Mouse (Mus musculus) kidney, embryonic 16.5 days (tissue): ENCODE results near the gene Thra. TPM values are rescaled to one million over a fixed set of nuclear protein-coding genes. Genes with fewer than 3 reads are reported as not detected.
A peak's percentile ranks its signal among the peaks of the same experiment; 100 is the strongest.

Source experiments
- ATAC-seq: fragments of 200-750 bp; cut with Nextera tagmentation; 2 replicates; pipeline ENCODE4 v1.8.0; 2017; ENCODE audit warnings: moderate TSS enrichment; ENCODE audit not compliant: low FRiP score, low TSS enrichment
- H3K27ac ChIP-seq: fragments of 300-500 bp; sonication (generic); 2 replicates; pipeline ENCODE4 v1.5.1; 2014; ENCODE audit warnings: low read length
- H3K27me3 ChIP-seq: fragments of 300-500 bp; sonication (generic); 2 replicates; pipeline ENCODE4 v1.6.1; 2014; ENCODE audit warnings: low read length, control low read depth, mixed read lengths; ENCODE audit not compliant: insufficient read depth
- H3K36me3 ChIP-seq: fragments of 300-500 bp; sonication (generic); 2 replicates; pipeline ENCODE4 v1.6.1; 2014; ENCODE audit warnings: low read length, control low read depth, mixed read lengths; ENCODE audit not compliant: insufficient read depth
- H3K4me1 ChIP-seq: fragments of 300-500 bp; sonication (generic); 2 replicates; pipeline ENCODE4 v1.6.1; 2014; ENCODE audit warnings: low read length, control low read depth, mixed read lengths; ENCODE audit not compliant: insufficient read depth
- H3K4me2 ChIP-seq: fragments of 300-500 bp; sonication (generic); replicated peaks from 2 replicates; pipeline ENCODE4 v1.6.1; 2014; ENCODE audit warnings: low read depth, low read length
- H3K4me3 ChIP-seq: fragments of 300-500 bp; sonication (generic); 2 replicates; pipeline ENCODE4 v1.5.1; 2014; ENCODE audit warnings: mild to moderate bottlenecking, low read length
- H3K9ac ChIP-seq: fragments of 300-500 bp; sonication (generic); replicated peaks from 2 replicates; pipeline ENCODE4 v1.6.1; 2014; ENCODE audit warnings: low read length
- H3K9me3 ChIP-seq: fragments of 300-500 bp; sonication (generic); 2 replicates; pipeline ENCODE4 v1.6.1; 2016; ENCODE audit warnings: low read length, control low read depth
- WGBS: fragments of 180-500 bp; shearing (Covaris S2); extraction: QIAGEN DNeasy Blood & Tissue Kit; methylation state at CpG from one replicate; pipeline ENCODE4 v1.1.7; 2014; 5-methylcytosine and 5-hydroxymethylcytosine counted together
- polyA plus RNA-seq: library from polyadenylated mRNA; unstranded; fragments of >200 nt; fragmentation: Nextera tagmentation; extraction: Ambion mirVana; gene quantifications from 2 replicates; pipeline ENCODE4 v1.2.1, GENCODE M21; 2015

The Thra gene
- 24.4 and 25.9 TPM in 2 replicates for polyA plus RNA-seq

DNA sequence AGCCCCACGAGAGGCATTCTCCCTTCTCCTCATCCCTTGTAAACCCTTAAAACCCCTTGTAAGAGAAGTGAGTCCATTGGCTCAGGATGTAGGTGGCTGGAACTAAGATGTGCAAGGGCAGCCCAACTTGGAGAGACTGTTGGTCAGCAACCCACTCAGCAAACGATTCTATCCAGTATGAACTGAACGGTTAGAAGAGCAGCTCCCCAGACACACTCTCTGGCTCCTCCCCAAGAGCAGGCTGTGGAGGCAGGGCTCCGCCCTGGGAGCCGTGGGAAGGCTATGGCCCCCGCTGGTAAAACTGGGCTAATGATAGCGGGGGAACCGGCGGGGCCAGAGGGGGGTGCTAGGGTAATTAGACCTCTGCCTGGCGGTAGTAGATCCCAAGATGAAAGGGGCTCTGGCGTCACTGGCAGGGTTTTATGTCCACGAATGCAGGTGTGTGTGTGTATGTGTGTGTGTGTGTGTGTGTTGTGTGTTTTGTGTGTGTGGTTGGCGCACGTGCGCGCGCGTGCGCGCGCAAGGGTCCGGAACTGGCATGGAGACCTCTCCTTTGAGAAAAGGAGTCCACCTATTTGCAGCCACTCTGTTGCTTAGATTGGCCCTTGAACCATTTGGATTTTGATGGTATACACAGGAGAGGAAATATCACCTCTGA, at the start of gene Thra:
TSS of gene Thra (plus strand) at position 246 of the 658 bp plus-strand sequence.
- peak; percentile 76 for ATAC-seq
- Histone ChIP-seq H3K9ac (peak within 1 kb of the TSS; percentile 90), H3K9me3 (no peaks in the 10 kb centered on the region), H3K4me2 (peak within 1 kb of the TSS; percentile 82), H3K27me3 (no peaks in the 10 kb centered on the region), H3K27ac (peak within 1 kb of the TSS; percentile 90), H3K4me3 (peak within 1 kb of the TSS; percentile 90), H3K36me3 (no peaks in the 10 kb centered on the region), H3K4me1 (peaks cover 45% of the 10 kb centered on the region)
- WGBS: under 1% methylated on average over 22 of the region's 22 CpGs

- no peak overlapping the region for H3K4me2 ChIP-seq
- no peaks in the 10 kb centered on the region for H3K4me1 ChIP-seq
- peaks cover 74% of the 10 kb centered on the region for H3K36me3 ChIP-seq
- H3K9ac ChIP-seq: no peak overlapping the region
- WGBS: 66% methylated on average over 13 of the region's 13 CpGs
- H3K9me3 ChIP-seq: no peaks in the 10 kb centered on the region
- no peak overlapping the region for H3K4me3 ChIP-seq
- ATAC-seq: no peak
- no peak overlapping the region for H3K27ac ChIP-seq
- H3K27me3 ChIP-seq: no peaks in the 10 kb centered on the region
These were observed 47.2 kb upstream of the Thra start for GRCm38 (mm10) chr11:98693201-98693600.

DNA sequence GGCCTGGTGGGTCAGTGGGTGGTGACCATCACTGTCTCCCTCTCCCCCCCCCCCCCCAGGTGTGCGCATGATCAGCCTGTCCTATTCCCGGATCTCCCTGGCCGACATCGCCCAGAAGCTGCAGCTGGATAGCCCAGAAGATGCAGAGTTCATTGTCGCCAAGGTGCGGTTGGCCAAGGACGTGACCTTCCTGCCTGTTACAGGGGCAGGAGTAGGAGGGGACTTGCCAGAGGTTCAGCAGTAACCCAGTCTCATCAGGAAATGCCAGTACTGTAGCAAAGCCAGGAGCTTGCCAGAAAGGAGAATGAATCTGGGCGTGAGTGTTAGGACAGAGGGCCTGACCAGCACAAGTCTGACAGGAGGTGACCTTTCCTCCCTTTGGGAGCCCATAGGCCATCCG, 46.7 kb upstream of the Thra start:
- no peak overlapping the region for H3K4me2 ChIP-seq
- no peak overlapping the region for H3K27ac ChIP-seq
- H3K4me1 ChIP-seq: no peaks in the 10 kb centered on the region
- no peak overlapping the region for H3K4me3 ChIP-seq
- ATAC-seq: no peak
- H3K27me3 ChIP-seq: no peaks in the 10 kb centered on the region
- 88% methylated on average over 8 of the region's 9 CpGs for WGBS
- peaks cover 70% of the 10 kb centered on the region for H3K36me3 ChIP-seq
- H3K9ac ChIP-seq: no peak overlapping the region
- H3K9me3 ChIP-seq: no peaks in the 10 kb centered on the region

DNA sequence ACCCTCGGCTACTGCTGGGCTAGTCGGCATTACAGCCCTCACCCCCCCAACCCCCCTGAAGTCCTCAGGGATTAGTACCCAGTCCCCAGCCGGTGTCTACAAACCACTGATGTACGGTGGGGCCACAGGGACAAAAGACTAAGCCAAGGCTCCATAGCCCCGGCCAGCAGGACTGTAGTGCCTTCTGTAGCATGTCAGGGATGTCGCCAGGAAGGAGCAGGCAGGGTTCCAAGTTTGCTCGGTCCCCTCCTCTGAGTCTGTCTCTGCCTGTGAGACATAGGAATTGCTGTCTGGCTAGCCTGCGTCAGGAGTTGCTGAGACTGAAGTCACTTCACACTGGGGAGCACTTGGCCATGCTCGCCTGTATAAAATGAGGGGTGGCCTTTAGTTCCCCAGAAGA, 46.1 kb upstream of the Thra start:
- Histone ChIP-seq H3K27ac (no peak overlapping the region), H3K36me3 (peaks cover 68% of the 10 kb centered on the region), H3K9ac (no peak overlapping the region), H3K9me3 (no peaks in the 10 kb centered on the region), H3K4me3 (no peak overlapping the region), H3K4me2 (no peak overlapping the region), H3K27me3 (no peaks in the 10 kb centered on the region), H3K4me1 (no peaks in the 10 kb centered on the region)
- no peak for ATAC-seq
- 73% methylated on average over 9 of the region's 9 CpGs for WGBS

- no peak overlapping the region for H3K9ac ChIP-seq
- H3K4me2 ChIP-seq: no peak overlapping the region
- H3K27me3 ChIP-seq: no peaks in the 10 kb centered on the region
- H3K9me3 ChIP-seq: no peaks in the 10 kb centered on the region
- 67% methylated on average over 14 of the region's 14 CpGs for WGBS
- H3K4me3 ChIP-seq: no peak overlapping the region
- peaks cover 57% of the 10 kb centered on the region for H3K36me3 ChIP-seq
- peaks cover 5% of the 10 kb centered on the region for H3K4me1 ChIP-seq
- ATAC-seq: no peak
- no peak overlapping the region for H3K27ac ChIP-seq
These were observed 45.0 kb upstream of the Thra start for GRCm38 (mm10) chr11:98695408-98695807.

DNA sequence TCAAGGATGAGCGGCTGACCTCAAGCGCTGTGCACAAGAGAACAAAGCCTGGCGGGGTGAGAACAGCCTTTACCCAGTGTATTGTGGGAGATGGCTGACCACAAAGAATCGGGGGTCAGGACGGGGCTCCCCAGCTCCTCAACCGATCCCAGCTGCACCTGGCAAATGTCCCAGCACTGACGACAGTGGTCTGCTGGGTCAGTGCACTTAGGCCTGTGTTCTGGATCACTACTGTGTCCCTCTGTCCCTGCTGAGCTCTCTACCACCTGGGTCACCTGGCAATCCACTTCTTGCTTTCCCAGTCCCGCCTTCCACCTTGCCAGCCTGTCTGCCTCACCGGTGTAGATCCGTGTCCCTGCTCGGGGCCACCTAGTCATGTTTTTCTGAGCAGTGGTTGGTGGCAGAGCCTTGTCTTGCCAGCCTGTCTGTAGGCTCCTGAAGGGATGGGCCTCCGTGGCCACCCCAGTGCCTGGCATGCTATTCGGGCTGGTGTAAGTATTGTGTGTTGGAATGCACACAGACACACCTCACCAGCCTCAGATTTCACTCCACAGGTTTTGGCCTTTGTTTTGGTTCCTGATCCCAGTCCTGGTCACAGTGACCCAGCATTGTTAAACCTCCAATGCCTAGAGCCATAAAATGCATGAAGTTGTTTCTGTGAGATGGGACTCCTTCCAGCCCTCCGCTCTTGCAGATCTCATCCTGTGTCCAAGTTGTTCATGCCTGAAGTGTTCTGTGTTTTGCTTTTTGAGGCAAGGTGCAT, 43.8 kb upstream of the Thra start:
- ATAC-seq: no peak
- H3K9me3 ChIP-seq: no peaks in the 10 kb centered on the region
- 77% methylated on average over 14 of the region's 14 CpGs for WGBS
- no peaks in the 10 kb centered on the region for H3K27me3 ChIP-seq
- H3K36me3 ChIP-seq: peaks cover 45% of the 10 kb centered on the region
- H3K4me2 ChIP-seq: no peak overlapping the region
- H3K4me3 ChIP-seq: no peak overlapping the region
- no peak overlapping the region for H3K9ac ChIP-seq
- H3K27ac ChIP-seq: 0 out of 2 replicates have a peak overlapping the region, but pooled peaks have one; percentile 20
- peaks cover 17% of the 10 kb centered on the region for H3K4me1 ChIP-seq

DNA sequence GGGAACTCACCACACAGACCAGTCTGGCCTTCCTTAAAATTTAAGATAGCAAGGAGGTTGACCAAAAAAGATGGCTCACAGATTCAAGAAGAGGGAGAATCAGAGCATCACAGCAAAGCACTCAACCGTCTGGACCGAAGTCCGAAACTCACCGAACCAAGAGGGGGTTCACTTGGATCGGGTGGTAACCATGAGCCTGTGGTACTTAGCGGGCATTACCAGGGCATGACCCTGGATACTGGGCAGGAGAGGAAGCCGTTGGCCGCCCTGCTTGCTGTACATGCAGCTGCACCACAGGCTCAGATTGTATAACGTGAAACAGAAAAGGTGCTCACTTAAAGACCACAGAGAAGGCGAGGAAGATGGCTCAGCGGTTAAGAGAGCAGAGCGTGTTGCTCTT, 43.2 kb upstream of the Thra start:
- peaks cover 19% of the 10 kb centered on the region for H3K4me1 ChIP-seq
- ATAC-seq: no peak
- 86% methylated on average over 12 of the region's 12 CpGs for WGBS

DNA sequence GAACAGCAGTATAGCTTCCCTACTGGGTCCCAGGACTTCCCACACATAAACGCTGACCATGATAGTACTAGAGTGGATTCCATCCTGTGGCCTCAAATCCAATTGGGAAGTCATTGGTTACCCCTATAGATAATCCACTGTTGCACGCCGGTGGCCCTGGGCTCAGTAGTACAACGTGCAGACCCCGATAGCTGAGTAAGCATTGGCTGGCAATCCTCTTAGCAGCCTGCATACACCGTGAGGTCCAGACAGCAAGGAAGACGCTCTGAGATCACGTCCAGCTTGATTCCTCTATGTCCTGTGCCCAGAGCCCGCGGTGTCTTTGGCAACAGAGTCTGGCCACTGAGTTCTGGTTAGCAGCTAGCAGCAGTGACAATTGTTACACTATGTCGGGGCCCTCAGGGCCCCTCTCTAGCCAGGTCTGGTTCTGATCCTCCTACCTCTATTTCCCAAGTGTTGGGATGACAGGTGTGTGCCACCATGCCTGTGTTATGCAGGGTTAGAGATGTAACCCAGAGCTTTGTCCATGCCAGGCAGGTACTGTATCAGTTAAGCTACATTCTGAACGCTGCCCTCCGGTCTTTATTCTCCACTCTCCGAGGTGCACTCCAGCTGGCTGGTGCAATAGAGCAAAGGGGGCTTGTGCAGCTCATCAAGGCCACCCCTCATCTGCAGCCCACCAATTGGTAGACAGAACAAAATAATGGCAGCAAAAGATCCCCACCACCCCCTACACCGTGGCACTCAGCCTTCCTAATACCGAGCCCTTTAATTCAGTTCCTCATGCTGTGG, 41.4 kb upstream of the Thra start:
- ATAC-seq: no peak
- no peak overlapping the region for H3K9ac ChIP-seq
- H3K4me1 ChIP-seq: peaks cover 37% of the 10 kb centered on the region
- H3K4me3 ChIP-seq: no peak overlapping the region
- no peaks in the 10 kb centered on the region for H3K27me3 ChIP-seq
- H3K36me3 ChIP-seq: peaks cover 23% of the 10 kb centered on the region
- no peak overlapping the region for H3K27ac ChIP-seq
- no peak overlapping the region for H3K4me2 ChIP-seq
- WGBS: 83% methylated on average over 16 of the region's 16 CpGs
- no peaks in the 10 kb centered on the region for H3K9me3 ChIP-seq

More for the DNA sequence above, 43.2 kb upstream of the Thra start:
- Histone ChIP-seq H3K4me3 (no peak overlapping the region), H3K9ac (no peak overlapping the region), H3K9me3 (no peaks in the 10 kb centered on the region), H3K36me3 (peaks cover 39% of the 10 kb centered on the region), H3K4me2 (no peak overlapping the region), H3K27ac (no peak overlapping the region), H3K27me3 (no peaks in the 10 kb centered on the region)

DNA sequence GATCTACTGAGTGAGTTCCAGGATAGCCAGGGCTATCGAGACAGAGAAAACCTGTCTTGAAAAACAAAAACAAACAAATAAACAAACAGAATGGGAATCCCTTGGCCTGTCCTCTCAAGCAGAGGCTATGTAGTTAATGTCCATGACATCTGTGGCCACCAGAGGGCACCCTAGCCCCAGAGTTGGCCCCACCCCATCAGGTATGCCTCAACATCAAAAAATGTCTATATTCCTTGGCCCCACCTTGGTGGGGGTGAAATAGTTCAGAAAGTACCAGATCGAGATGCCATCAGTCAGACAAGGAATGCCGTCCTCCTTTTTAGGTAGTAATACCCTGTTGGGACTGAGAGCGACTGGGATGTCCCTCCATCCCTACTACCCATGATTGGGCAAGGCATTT, 40.5 kb upstream of the Thra start:
- Histone ChIP-seq H3K4me2 (no peak overlapping the region), H3K4me1 (peaks cover 46% of the 10 kb centered on the region), H3K27me3 (no peaks in the 10 kb centered on the region), H3K4me3 (no peak overlapping the region), H3K27ac (no peak overlapping the region), H3K36me3 (peaks cover 19% of the 10 kb centered on the region), H3K9ac (no peak overlapping the region), H3K9me3 (no peaks in the 10 kb centered on the region)
- peak; percentile 32; the same call in 1 of the 2 replicates for ATAC-seq
- WGBS: 33% methylated on average over 4 of the region's 4 CpGs
